Mouse (Mus musculus) forebrain, embryonic 11.5 days (tissue): Measurements from ENCODE around the gene Nck2. TPM values are rescaled to one million over a fixed set of nuclear protein-coding genes. Genes with fewer than 3 reads are reported as not detected.

Experiments used
- ATAC-seq: fragments of 200-750 bp; cut with Nextera tagmentation; replicated peaks from 2 replicates; pipeline ENCODE4 v1.8.0; 2017; ENCODE audit warnings: moderate TSS enrichment; ENCODE audit not compliant: low FRiP score
- DNase-seq: peaks from one replicate; pipeline ENCODE4 v3.0.0-alpha.2; 2017; ENCODE audit warnings: low spot score
- H3K27ac ChIP-seq: fragments of 300-500 bp; sonication (generic); 2 replicates; pipeline ENCODE4 v1.5.1; 2014; ENCODE audit warnings: low read depth, low read length
- H3K27me3 ChIP-seq: fragments of 300-500 bp; sonication (generic); 2 replicates; pipeline ENCODE4 v1.6.1; 2014; ENCODE audit warnings: mild to moderate bottlenecking, low read length, mixed read lengths; ENCODE audit not compliant: control insufficient read depth, insufficient read depth
- H3K36me3 ChIP-seq: fragments of 300-500 bp; sonication (generic); 2 replicates; pipeline ENCODE4 v1.6.1; 2014; ENCODE audit warnings: mild to moderate bottlenecking, low read length, moderate library complexity, mixed read lengths; ENCODE audit not compliant: control insufficient read depth, insufficient read depth
- H3K4me1 ChIP-seq: fragments of 300-500 bp; sonication (generic); replicated peaks from 2 replicates; pipeline ENCODE4 v1.6.1; 2014; ENCODE audit warnings: low read length, mixed read lengths; ENCODE audit not compliant: control insufficient read depth, insufficient read depth
- H3K4me2 ChIP-seq: fragments of 300-500 bp; sonication (generic); 2 replicates; pipeline ENCODE4 v1.6.1; 2014; ENCODE audit warnings: low read depth, mild to moderate bottlenecking, low read length, moderate library complexity, mixed read lengths; ENCODE audit not compliant: severe bottlenecking
- H3K4me3 ChIP-seq: fragments of 300-500 bp; sonication (generic); 2 replicates; pipeline ENCODE4 v1.5.1; 2014; ENCODE audit warnings: low read depth, low read length
- H3K9ac ChIP-seq: fragments of 300-500 bp; sonication (generic); 2 replicates; pipeline ENCODE4 v1.6.1; 2014; ENCODE audit warnings: low read length
- H3K9me3 ChIP-seq: fragments of 300-500 bp; sonication (generic); 2 replicates; pipeline ENCODE4 v1.6.1; 2016; ENCODE audit warnings: low read length, mixed read lengths; ENCODE audit not compliant: control insufficient read depth
- WGBS: fragments of 180-500 bp; shearing (Covaris S2); extraction: QIAGEN DNeasy Blood & Tissue Kit; methylation state at CpG from one replicate; pipeline ENCODE4 v1.1.7; 2014; 5-methylcytosine and 5-hydroxymethylcytosine counted together
- polyA plus RNA-seq: library from polyadenylated mRNA; unstranded; fragments of >200 nt; fragmentation: Nextera tagmentation; extraction: Ambion mirVana; gene quantifications from 2 replicates; pipeline ENCODE4 v1.2.1, GENCODE M21; 2014

The Nck2 gene
- polyA plus RNA-seq, 1 experiment from 2014 or later = 37.8 TPM

DNA sequence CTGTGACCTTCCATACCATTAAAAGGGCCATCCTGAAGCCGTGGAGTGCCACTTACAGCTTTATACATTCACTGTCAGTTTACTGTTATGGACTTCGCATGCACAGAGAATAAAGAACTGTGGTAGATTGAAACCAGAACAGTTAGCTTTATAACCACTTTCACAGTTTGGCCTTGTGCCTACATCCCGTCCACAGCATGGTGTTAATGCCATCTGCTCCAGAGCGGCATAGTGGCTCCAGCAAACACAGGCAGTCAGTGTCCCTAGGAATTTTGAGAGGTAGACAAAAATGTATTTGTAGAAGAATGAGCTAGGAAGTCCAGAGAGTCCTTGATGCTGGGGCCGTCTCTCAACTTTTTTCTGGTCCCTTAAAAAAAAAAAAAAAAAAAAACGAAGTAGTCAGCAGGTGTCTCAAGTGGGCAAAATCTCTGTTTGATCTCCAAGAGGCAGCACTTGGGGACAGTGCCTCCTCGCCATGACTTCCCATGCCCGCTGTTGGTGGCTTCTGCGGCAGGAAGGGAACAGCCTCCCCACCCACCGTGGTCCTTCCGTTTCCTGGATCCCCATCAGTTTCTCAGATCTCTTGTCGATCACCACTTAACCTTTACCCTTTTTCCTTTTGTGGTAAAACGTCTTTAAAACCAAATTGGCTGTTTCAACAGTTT is 117.8 kb downstream of the Nck2 start:
- Histone ChIP-seq H3K27me3 (no peaks in the 10 kb centered on the region), H3K4me3 (no peak overlapping the region), H3K27ac (no peak overlapping the region), H3K36me3 (no peaks in the 10 kb centered on the region; the same call in 1 of the 2 replicates), H3K4me1 (no peaks in the 10 kb centered on the region), H3K9ac (no peak overlapping the region), H3K4me2 (no peak overlapping the region), H3K9me3 (no peaks in the 10 kb centered on the region)
- DNase-seq (peak; percentile 30), ATAC-seq (no peak)
- 90% methylated on average over 13 of the region's 13 CpGs for WGBS

DNA sequence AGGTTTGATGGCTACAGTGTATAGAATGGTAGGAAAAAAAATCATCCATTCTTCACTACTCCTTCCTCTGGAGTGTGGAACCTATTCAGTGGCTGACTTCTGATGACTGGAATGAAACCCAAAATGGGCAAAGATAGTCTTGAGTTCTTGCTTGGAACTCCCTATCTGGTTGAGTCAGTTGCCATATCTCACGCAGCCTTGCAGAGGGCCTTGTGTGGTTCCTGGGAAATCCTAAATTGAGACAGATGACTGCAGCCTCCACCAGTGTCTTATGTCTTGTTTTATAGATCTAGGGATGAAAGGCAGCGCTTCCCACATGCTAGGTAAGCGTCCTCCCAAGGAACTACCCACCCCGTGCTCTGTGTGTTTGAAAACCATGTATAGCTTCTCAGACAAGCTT is 120.9 kb downstream of the Nck2 start:
- 94% methylated on average over 4 of the region's 4 CpGs for WGBS
- H3K36me3 ChIP-seq = no peaks in the 10 kb centered on the region; the same call in 1 of the 2 replicates

DNA sequence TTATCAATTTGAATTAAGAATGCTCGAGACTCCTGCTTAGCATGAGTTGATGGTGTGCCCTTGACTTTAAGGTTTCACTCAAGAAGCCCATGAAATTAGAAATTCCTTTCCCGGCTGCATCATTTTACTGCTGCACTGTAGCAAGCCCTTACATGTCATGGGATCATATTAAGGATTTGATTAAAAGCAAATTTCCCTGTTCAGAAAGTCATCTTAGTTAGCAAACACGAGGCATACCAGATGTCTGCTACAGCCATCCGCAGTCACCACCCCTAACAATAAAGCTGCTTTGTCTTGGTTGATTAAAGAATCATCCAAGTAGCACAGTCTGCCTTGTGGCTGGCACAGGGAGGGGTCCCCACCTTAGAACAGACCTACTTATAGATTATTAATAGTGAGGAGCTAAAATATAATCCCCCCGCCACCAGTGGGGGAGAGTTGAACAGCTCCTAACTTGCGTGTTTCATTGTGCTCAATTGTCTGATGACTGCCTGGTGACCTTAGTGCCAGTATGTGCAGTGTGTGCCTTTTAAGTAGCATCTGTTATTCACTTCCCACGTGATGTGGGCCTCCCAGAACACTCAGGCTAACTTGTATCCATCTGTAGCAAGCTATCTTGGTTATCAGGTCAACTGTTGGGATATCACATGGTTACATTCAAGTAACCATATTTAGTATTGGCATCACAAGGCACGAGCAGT is 122.4 kb downstream of the Nck2 start:
- Histone ChIP-seq H3K27me3 (no peaks in the 10 kb centered on the region), H3K4me2 (no peak overlapping the region), H3K36me3 (no peaks in the 10 kb centered on the region; the same call in 1 of the 2 replicates), H3K9me3 (no peaks in the 10 kb centered on the region), H3K27ac (no peak overlapping the region), H3K4me3 (no peak overlapping the region), H3K9ac (no peak overlapping the region), H3K4me1 (no peaks in the 10 kb centered on the region)
- ATAC-seq (no peak), DNase-seq (no peak)
- WGBS = 87% methylated on average over 8 of the region's 8 CpGs

More for the DNA sequence above, 120.9 kb downstream of the Nck2 start:
- Histone ChIP-seq H3K27me3 (no peaks in the 10 kb centered on the region), H3K4me1 (no peaks in the 10 kb centered on the region), H3K9me3 (no peaks in the 10 kb centered on the region), H3K9ac (no peak overlapping the region), H3K4me2 (no peak overlapping the region), H3K4me3 (no peak overlapping the region), H3K27ac (no peak overlapping the region)
- ATAC-seq (no peak), DNase-seq (peak; percentile 10)

DNA sequence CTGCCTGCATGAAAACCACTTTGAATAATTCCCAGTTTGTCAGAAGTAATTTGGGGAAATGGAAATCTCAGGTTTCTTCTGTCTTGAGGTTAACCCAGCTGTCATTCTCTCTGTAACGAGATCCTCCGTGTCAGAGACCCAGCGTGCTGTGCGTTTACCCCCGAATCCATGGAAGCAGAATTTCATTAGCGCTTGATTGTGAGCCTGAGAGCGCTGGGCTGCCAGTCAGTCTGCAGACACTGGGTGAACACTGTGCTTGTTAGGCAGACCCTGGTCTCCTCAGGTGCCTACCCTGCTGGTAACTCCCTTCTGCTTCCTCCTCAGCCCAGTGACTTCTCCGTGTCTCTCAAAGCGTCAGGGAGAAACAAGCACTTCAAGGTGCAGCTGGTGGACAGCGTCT is 124.4 kb downstream of the Nck2 start:
- Histone ChIP-seq H3K4me1 (no peaks in the 10 kb centered on the region), H3K9me3 (no peaks in the 10 kb centered on the region), H3K4me3 (no peak overlapping the region), H3K27ac (no peak overlapping the region), H3K4me2 (no peak overlapping the region), H3K36me3 (no peaks in the 10 kb centered on the region; the same call in 1 of the 2 replicates), H3K9ac (no peak overlapping the region), H3K27me3 (no peaks in the 10 kb centered on the region)
- ATAC-seq = 0 out of 2 replicates have a peak, but pooled peaks have one; percentile 21
- WGBS = 77% methylated on average over 10 of the region's 10 CpGs
- no peak for DNase-seq

DNA sequence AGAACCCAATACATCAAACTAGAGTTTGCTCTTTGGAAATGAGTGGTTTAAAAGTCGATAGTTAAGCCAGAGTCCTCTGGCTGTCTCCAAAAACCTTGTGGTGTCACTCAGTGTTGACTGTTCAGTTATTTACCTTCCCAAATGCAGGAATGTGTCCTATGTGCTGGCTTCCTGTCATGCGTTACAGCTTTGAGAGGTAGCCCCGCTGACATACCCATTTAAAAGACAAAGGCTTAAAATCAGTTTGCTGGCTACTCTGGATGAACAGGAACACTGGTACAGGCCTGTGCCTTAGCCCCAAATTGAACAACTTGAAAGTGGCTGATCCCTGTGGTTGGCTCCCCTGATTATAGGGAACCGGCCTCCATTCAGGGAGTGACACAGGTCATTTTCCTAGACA is 126.7 kb downstream of the Nck2 start:
- WGBS = 89% methylated on average over 4 of the region's 4 CpGs
- Histone ChIP-seq H3K27me3 (no peaks in the 10 kb centered on the region), H3K36me3 (no peaks in the 10 kb centered on the region), H3K4me1 (no peaks in the 10 kb centered on the region), H3K4me3 (no peak overlapping the region), H3K4me2 (no peak overlapping the region), H3K9ac (no peak overlapping the region), H3K27ac (no peak overlapping the region), H3K9me3 (no peaks in the 10 kb centered on the region)
- DNase-seq (no peak), ATAC-seq (no peak)

DNA sequence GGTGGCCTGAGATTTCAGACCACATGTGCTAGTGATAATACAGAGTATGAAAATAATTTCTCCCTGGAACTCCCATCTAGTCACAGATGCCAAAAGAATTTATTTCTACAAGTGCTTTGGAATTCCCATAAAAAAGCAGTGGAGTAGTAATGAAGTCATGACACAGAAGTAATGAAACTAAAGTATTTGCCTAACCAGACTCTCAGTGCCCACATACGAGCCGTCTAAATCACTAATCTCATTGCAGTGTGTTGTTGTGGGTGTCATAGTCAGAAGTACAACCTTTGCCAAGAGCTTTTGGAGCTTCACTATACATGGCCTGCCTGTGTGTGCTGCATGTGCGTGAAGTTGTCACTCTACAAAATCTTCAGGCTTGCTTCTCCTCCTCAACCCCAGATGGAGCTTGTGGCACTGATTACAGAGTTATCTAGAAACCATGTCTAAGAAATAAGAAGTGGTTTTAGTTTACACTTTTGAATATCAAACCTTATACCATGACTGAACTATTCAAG is 130.5 kb downstream of the Nck2 start:
- Histone ChIP-seq H3K9me3 (no peaks in the 10 kb centered on the region), H3K4me1 (no peaks in the 10 kb centered on the region), H3K27ac (no peak overlapping the region), H3K27me3 (no peaks in the 10 kb centered on the region), H3K36me3 (no peaks in the 10 kb centered on the region), H3K4me2 (no peak overlapping the region), H3K9ac (no peak overlapping the region), H3K4me3 (no peak overlapping the region)
- no peak for DNase-seq
- no peak for ATAC-seq
- WGBS = 90% methylated on average over 3 of the region's 3 CpGs

DNA sequence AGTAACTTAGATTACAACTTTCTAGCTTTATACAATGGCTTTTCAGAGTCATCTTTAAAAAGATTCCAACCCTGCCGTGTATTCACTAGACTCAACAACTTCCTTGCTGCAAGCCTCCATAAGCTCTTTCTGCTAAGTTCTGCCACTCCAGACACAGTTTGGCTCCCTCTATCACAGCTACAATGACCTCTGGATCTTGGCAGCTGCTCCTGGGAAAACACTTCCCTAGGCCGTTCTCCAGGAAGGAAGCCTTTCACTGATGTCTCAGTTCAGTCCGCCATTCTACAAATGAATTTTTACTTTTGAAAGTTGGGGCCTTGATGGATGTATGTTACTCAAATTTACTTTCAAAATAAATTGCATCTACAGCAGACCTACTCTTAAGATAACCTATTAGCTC is 133.0 kb downstream of the Nck2 start:
- Histone ChIP-seq H3K4me3 (no peak overlapping the region), H3K27ac (no peak overlapping the region), H3K4me2 (no peak overlapping the region), H3K27me3 (no peaks in the 10 kb centered on the region), H3K9ac (no peak overlapping the region), H3K4me1 (no peaks in the 10 kb centered on the region), H3K36me3 (no peaks in the 10 kb centered on the region), H3K9me3 (no peaks in the 10 kb centered on the region)
- ATAC-seq (no peak), DNase-seq (no peak)
- 90% methylated on average over 3 of the region's 3 CpGs for WGBS

DNA sequence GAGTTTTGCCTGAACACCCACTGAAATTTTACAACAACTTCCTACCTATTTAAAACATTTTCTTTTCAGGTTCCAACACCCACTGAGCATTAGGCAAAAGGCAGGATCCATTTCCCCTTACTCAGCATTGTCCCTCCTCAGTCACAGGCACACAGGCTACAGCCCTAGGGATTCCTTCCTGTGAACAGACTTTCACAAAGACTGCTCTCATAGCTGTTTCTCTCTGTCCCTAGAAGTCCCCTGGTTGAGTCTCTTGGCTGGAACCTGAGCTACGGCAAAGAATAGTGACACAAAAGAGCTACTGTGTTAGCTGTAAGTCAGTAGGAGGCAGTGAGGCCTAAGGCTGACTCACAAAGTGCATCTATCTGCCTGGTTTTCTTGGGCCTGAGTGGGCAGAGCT is 139.2 kb downstream of the Nck2 start:
- WGBS = 63% methylated on average over 1 of the region's 1 CpGs
- Histone ChIP-seq H3K27ac (no peak overlapping the region), H3K9ac (no peak overlapping the region), H3K4me2 (no peak overlapping the region), H3K4me3 (no peak overlapping the region), H3K27me3 (no peaks in the 10 kb centered on the region), H3K36me3 (no peaks in the 10 kb centered on the region), H3K4me1 (no peaks in the 10 kb centered on the region), H3K9me3 (no peaks in the 10 kb centered on the region)
- DNase-seq = no peak
- no peak for ATAC-seq
